Mouse (Mus musculus) liver, postnatal 0 days (tissue): ENCODE results near the gene Gbp8. TPM values are rescaled to one million over a fixed set of nuclear protein-coding genes. Genes with fewer than 3 reads are reported as not detected.
"Not testable (repeated sequence)": the region's sequence is repeated elsewhere in the genome, so short reads cannot be mapped to it uniquely, and the experiment has no call there.

Source experiments
- ATAC-seq: fragments of 200-750 bp; cut with Nextera tagmentation; 2 replicates; pipeline ENCODE4 v1.8.0; 2017; ENCODE audit warnings: mild to moderate bottlenecking, moderate library complexity
- DNase-seq: peaks from one replicate; pipeline ENCODE4 v3.0.0-alpha.2; 2016
- H3K27ac ChIP-seq: fragments of 300-500 bp; sonication (generic); 2 replicates; pipeline ENCODE4 v1.5.1; 2014; ENCODE audit warnings: antibody characterized with exemption, moderate library complexity, mild to moderate bottlenecking, low read depth
- H3K27me3 ChIP-seq: fragments of 300-500 bp; sonication (generic); 2 replicates; pipeline ENCODE4 v1.6.1; 2014; ENCODE audit warnings: low read length, control low read depth, mixed read lengths; ENCODE audit not compliant: insufficient read depth
- H3K36me3 ChIP-seq: fragments of 300-500 bp; sonication (generic); replicated peaks from 2 replicates; pipeline ENCODE4 v1.6.1; 2014; ENCODE audit warnings: mild to moderate bottlenecking, control low read depth, low read length, moderate library complexity, mixed read lengths; ENCODE audit not compliant: insufficient read depth
- H3K4me1 ChIP-seq: fragments of 300-500 bp; sonication (generic); 2 replicates; pipeline ENCODE4 v1.6.1; 2014; ENCODE audit warnings: antibody characterized with exemption, mild to moderate bottlenecking, control low read depth; ENCODE audit not compliant: insufficient read depth
- H3K4me2 ChIP-seq: fragments of 300-500 bp; sonication (generic); 2 replicates; pipeline ENCODE4 v1.6.1; 2014; ENCODE audit warnings: low read depth, mild to moderate bottlenecking, low read length, moderate library complexity, mixed read lengths
- H3K4me3 ChIP-seq: fragments of 300-500 bp; sonication (generic); 2 replicates; pipeline ENCODE4 v1.5.1; 2014; ENCODE audit warnings: low read depth, low read length
- H3K9ac ChIP-seq: fragments of 300-500 bp; sonication (generic); replicated peaks from 2 replicates; pipeline ENCODE4 v1.6.1; 2014; ENCODE audit warnings: mild to moderate bottlenecking, moderate library complexity
- H3K9me3 ChIP-seq: fragments of 300-500 bp; sonication (generic); 2 replicates; pipeline ENCODE4 v1.6.1; 2016; ENCODE audit warnings: mild to moderate bottlenecking, control low read depth, low read length, mixed read lengths
- CTCF ChIP-seq: sonication (generic); IDR thresholded peaks from 2 replicates; pipeline ENCODE4 v1.5.1; 2016; ENCODE audit warnings: antibody characterized with exemption, low read depth
- EP300 ChIP-seq: IDR thresholded peaks from 2 replicates; pipeline ENCODE4 v1.6.1; 2016; ENCODE audit warnings: antibody characterized with exemption, low read depth, mild to moderate bottlenecking
- WGBS: fragments of 180-500 bp; shearing (Covaris S2); extraction: QIAGEN DNeasy Blood & Tissue Kit; methylation state at CpG from one replicate; pipeline ENCODE4 v1.1.7; 2014; ENCODE audit not compliant: insufficient replicate concordance; 5-methylcytosine and 5-hydroxymethylcytosine counted together
- polyA plus RNA-seq: library from polyadenylated mRNA; unstranded; fragments of >200 nt; fragmentation: Nextera tagmentation; extraction: Ambion mirVana; gene quantifications from 2 replicates; pipeline ENCODE4 v1.2.1, GENCODE M21; 2015

Gbp8 gene
- polyA plus RNA-seq, 1 experiment from 2014 or later, result 2.1 TPM

DNA sequence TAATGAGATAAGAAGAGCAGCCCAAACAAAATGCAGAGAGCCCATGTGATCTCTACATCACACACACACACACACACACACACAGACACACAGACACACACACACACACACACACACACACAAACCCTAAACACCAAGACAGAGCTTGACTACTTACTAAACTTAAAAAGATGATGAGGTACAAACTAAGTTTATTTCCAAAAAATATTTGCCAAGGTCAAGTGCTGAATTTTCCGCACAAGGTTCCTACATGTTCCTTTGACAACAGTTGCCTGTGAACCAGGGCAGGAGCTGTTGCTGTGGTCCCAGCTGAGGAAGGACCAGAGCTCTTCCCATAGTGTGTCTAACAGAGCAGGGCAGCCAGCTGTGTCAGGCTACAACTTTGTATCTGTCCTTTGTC is 434 bp downstream of the Gbp8 start:
- Histone ChIP-seq H3K9ac (no peak overlapping the region), H3K4me3 (no peak overlapping the region), H3K36me3 (no peaks in the 10 kb centered on the region), H3K27ac (0 out of 2 replicates have a peak overlapping the region, but pooled peaks have one; percentile 11), H3K9me3 (no peaks in the 10 kb centered on the region), H3K4me2 (peak overlapping the region; percentile 30), H3K4me1 (no peaks in the 10 kb centered on the region), H3K27me3 (no peaks in the 10 kb centered on the region)
- DNase-seq, result no peak
- TF ChIP-seq EP300 (no peak), CTCF (no peak)
- 69% methylated on average over 1 of the region's 1 CpGs for whole genome bisulfite sequencing
- no peak for ATAC-seq

DNA sequence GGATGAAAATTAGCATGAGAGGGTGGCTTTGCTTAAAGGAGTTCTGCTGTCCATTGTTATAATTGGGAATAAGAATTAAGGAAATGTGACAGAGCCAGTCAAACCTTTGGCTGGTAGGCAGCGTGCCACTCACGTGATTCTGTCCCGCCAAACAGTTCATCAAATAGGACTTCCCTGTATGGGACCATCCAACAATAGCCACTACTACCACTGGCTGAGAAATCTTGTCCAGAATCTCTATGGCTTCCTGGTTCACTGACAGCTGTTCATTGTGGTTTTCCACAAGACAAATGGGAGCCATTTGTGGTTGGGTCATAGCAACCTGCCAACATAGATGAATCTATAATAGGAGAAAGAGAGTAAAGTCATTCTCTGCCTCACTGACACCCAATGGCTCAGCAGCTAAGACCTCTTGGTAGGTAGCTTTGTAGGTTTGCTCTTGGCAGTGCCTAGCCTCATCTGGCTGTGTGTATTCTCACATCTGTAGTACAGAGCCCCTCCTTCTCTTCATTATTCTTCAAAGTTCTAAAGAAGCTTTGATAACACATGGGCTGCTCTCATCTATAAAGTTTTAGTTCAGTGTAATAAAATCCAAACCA is 2.5 kb downstream of the Gbp8 start:
- not testable (repeated sequence) for H3K9ac ChIP-seq, DNase-seq, H3K4me2 ChIP-seq, H3K4me1 ChIP-seq, H3K36me3 ChIP-seq, H3K9me3 ChIP-seq, ATAC-seq, H3K4me3 ChIP-seq, H3K27ac ChIP-seq, H3K27me3 ChIP-seq
- 38% methylated on average over 3 of the region's 3 CpGs for WGBS

GRCm38 (mm10) chr5:105121731-105122130 is 17.6 kb downstream of the Gbp8 start:
- not testable (repeated sequence) for H3K4me3 ChIP-seq, ATAC-seq, H3K9ac ChIP-seq, H3K4me2 ChIP-seq, H3K9me3 ChIP-seq, H3K36me3 ChIP-seq, DNase-seq, H3K27me3 ChIP-seq, H3K27ac ChIP-seq, H3K4me1 ChIP-seq
- WGBS, result 63% methylated on average over 6 of the region's 6 CpGs

GRCm38 (mm10) chr5:105115740-105116139 is 23.6 kb downstream of the Gbp8 start:
- H3K9ac ChIP-seq, result no peak overlapping the region
- no peaks in the 10 kb centered on the region for H3K36me3 ChIP-seq
- no peak overlapping the region for H3K4me3 ChIP-seq
- no peak overlapping the region for H3K4me2 ChIP-seq
- no peaks in the 10 kb centered on the region for H3K9me3 ChIP-seq
- TF ChIP-seq EP300 (no peak), CTCF (no peak)
- ATAC-seq (no peak), DNase-seq (no peak)
- no peak overlapping the region for H3K27ac ChIP-seq
- WGBS, result 32% methylated on average over 2 of the region's 2 CpGs
- no peaks in the 10 kb centered on the region for H3K27me3 ChIP-seq
- H3K4me1 ChIP-seq, result peaks cover 7% of the 10 kb centered on the region; the same call in 1 of the 2 replicates

DNA sequence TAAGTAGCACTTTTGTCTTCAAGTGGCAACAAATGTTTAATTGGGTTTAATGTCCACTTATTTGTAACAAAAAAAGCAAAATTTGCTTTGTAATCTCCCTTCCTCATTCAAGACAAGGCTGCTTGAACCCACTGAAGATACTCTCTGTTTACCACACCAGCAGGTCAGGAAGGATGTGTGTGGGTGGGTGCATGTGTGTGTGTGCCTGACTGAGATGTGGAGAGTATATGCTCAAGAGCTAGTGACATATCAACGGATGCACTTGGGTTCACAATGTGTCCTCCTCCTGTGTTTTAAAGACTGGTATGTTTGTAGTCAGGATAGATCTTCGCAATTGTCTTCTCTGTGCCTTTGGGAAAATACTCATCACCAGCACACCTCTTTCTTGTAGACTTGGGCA is 24.6 kb downstream of the Gbp8 start:
- ATAC-seq, result no peak
- TF ChIP-seq EP300 (no peak), CTCF (no peak)

DNA sequence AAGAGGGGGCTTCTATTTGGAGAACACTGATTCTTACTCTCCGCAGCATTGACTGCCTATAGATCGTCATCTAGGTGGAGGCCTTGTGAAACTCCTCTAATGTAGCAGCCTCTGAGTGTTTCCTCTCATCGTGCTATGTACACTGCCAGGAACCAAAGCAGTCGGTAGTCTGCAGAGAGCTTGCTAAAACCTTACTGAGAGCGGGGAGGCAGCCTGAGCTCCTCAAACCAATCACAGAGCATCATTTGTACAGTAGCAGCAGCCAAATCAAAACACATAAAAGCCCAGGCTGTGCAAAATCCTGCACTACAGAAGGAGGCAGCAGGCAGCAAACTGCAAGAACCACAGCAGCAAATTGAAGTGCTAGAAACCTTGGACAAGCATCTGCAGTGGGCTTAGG is 25.7 kb downstream of the Gbp8 start:
- DNase-seq (no peak), ATAC-seq (no peak)
- Histone ChIP-seq H3K4me2 (no peak overlapping the region), H3K27ac (no peak overlapping the region), H3K9ac (no peak overlapping the region), H3K9me3 (no peaks in the 10 kb centered on the region), H3K36me3 (no peaks in the 10 kb centered on the region), H3K27me3 (no peaks in the 10 kb centered on the region), H3K4me3 (no peak overlapping the region), H3K4me1 (peaks cover 8% of the 10 kb centered on the region; the same call in 1 of the 2 replicates)
- TF ChIP-seq EP300, result no peak
- no peak for TF ChIP-seq CTCF
- 88% methylated on average over 5 of the region's 5 CpGs for WGBS

More for the DNA sequence above, 24.6 kb downstream of the Gbp8 start:
- Histone ChIP-seq H3K9ac (no peak overlapping the region), H3K4me1 (peaks cover 8% of the 10 kb centered on the region; the same call in 1 of the 2 replicates), H3K9me3 (no peaks in the 10 kb centered on the region), H3K4me3 (no peak overlapping the region), H3K4me2 (no peak overlapping the region), H3K27ac (no peak overlapping the region), H3K27me3 (no peaks in the 10 kb centered on the region), H3K36me3 (no peaks in the 10 kb centered on the region)
- 62% methylated on average over 2 of the region's 2 CpGs for WGBS
- no peak for DNase-seq

DNA sequence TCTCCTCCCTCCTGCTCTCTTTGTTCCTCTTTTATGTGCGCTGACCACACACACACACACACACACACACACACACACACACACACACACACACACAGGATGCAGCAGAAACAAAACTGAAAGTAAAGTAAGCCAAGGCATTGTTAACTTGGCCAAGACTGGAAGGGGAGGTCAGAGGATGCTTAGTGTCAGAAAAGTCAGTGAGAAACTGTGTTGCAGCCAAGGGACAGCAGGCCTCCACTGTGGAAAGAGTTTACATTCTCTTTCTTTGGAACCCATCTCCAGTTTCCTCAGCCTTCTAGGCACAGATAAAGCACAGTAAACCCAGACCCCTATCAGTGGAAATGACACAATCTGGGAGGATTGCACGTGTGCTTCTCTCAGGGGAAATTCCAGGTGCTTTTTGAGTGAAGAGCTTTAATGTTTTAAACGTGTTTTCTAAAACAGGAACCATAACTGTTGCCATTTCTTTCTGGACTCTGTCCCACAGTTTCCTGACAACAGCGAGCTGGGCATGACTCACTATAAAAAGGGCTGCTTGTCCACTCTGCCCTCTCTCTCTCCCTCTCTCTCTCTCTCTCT is 29.0 kb downstream of the Gbp8 start:
- H3K4me1 ChIP-seq, H3K9ac ChIP-seq, H3K27me3 ChIP-seq, H3K4me3 ChIP-seq, H3K36me3 ChIP-seq, H3K9me3 ChIP-seq: not testable (repeated sequence)
- WGBS, result 5% methylated on average over 4 of the region's 4 CpGs
- ATAC-seq, result peak; percentile 84
- Histone ChIP-seq H3K27ac (peak overlapping the region; percentile 75), H3K4me2 (peak overlapping the region; percentile 50)
- peak; percentile 52 for DNase-seq

DNA sequence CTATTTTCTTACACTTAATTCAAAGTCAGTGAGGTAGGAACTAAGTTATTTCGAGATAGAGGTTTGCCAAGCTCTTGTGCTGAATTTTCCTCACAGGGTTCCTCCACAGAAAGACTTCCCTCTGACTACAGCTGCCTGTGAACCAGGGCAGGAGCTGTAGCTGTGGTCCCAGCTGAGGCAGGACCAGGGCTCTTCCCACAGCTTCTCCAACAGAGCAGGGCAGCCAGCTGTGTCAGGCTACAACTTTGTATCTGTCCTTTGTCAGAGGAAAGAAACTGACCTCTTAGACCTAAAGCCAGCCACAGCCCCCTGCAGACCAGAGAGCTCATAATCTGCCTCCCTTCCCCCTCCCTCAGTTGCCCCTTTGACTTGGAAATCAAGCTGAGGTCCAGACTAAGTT is 29.6 kb downstream of the Gbp8 start:
- not testable (repeated sequence) for H3K9me3 ChIP-seq, H3K4me1 ChIP-seq, H3K27me3 ChIP-seq, DNase-seq, H3K9ac ChIP-seq, H3K36me3 ChIP-seq
- peak; percentile 30; the same call in 1 of the 2 replicates for ATAC-seq
- Histone ChIP-seq H3K4me3 (peak overlapping the region; percentile 17), H3K27ac (peak overlapping the region; percentile 75), H3K4me2 (peak overlapping the region; percentile 57)
- WGBS, result 23% methylated on average over 1 of the region's 1 CpGs

- H3K4me2 ChIP-seq, result not testable (repeated sequence)
- 23% methylated on average over 2 of the region's 2 CpGs for WGBS
Measured at GRCm38 (mm10) chr5:105105689-105106088, 33.7 kb downstream of the Gbp8 start.

More at GRCm38 (mm10) chr5:105105689-105106088, 33.7 kb downstream of the Gbp8 start:
- not testable (repeated sequence) for ATAC-seq, H3K27ac ChIP-seq, H3K9me3 ChIP-seq, H3K9ac ChIP-seq, H3K36me3 ChIP-seq, H3K4me1 ChIP-seq, H3K4me3 ChIP-seq, DNase-seq, H3K27me3 ChIP-seq
